Mouse (Mus musculus): ENCODE data around the gene Ect2l. TPM values are rescaled to one million over a fixed set of nuclear protein-coding genes. Genes with fewer than 3 reads are reported as not detected.

The Ect2l gene
- total RNA-seq, 2 experiments from 2014 or later = 0.31 TPM; not detected in 1

DNA sequence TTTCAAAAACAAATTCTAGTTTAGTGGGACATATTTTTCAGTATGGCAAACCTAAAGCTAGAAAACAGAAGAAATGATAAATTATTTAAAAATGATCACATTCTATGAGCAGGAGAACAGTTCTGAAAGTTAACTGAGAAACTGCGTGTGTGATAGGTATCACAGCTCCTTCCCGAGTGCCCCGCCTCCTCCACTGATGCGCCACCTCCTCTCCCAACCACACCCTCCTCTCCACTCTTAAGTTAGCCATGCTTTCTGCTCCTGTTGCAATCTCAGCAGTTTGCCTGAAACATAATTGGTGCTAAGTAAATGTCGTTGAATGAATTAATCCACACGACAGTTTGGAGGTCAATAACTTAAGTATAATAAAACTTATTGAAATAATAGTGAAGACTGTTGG lies 127.9 kb downstream of the Ect2l start:
- no peak for DNase-seq (ENCODE audit: low spot score in 2 of 2)

DNA sequence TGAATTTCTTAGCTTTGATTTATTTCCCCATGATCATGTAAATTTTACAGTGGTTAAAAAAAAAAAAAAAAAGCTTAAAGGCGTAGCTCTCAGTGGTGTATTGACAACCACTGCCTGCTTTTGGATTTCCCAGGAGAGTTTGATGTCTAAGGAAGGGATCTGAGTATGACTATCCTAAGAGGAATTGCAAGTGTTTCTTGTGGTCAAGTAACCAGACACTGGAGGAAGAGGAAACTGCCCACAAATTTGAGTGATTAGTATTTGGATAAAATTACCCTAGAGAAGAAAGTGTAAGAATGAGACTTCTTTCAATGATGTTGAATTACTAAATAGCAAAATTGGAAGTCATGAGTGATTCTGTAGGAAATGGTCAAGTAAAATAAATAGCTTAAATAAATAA lies 129.2 kb downstream of the Ect2l start:
- no peak for DNase-seq (ENCODE audit: low spot score in 2 of 2)

Other genes with a start within 250 kb of the Ect2l start
- 10 to 100 TPM; 36.0 to 47.4 TPM for gene Abracl, start 187.6 kb downstream of the Ect2l start, total RNA-seq (2021)
- gene Reps1, start 155.0 kb downstream of the Ect2l start, total RNA-seq (2021) = 10 to 100 TPM; 52.1 to 57.7 TPM
- gene Ccdc28a, start 24.1 kb upstream of the Ect2l start, total RNA-seq (2021) = 10 to 100 TPM; 10.3 to 10.7 TPM
- 10 to 100 TPM in 1 of 2 experiments, 1 to 10 TPM in 1; 8.3 to 13.4 TPM for gene Nhsl1, start 108.1 kb upstream of the Ect2l start, total RNA-seq (2021)